Mouse (Mus musculus): ENCODE results near the gene Asb10.
A peak's percentile ranks its signal among the peaks of the same experiment; 100 is the strongest.
"Not testable (repeated sequence)": the region's sequence is repeated elsewhere in the genome, so short reads cannot be mapped to it uniquely, and the experiment has no call there.

Asb10 gene

GRCm38 (mm10) chr5:24540387-24541143 is at the start of gene Asb10:
Gene Asb10, minus strand, starts transcription at chr5:24540978.
- DNase-seq (ENCODE audit: low spot score in 2 of 2), result no peak

- no peak for DNase-seq (ENCODE audit: low spot score in 2 of 2)
These were observed 49.0 kb upstream of the Asb10 start for GRCm38 (mm10) chr5:24589511-24590500.

GRCm38 (mm10) chr5:24587200-24587577 is 46.4 kb upstream of the Asb10 start:
- DNase-seq (ENCODE audit: low spot score in 2 of 2), result no peak

GRCm38 (mm10) chr5:24586547-24587199 is 45.9 kb upstream of the Asb10 start, which contains the start of gene Chpf2:
Gene Chpf2, plus strand, starts transcription at chr5:24586741.
- DNase-seq (ENCODE audit: low spot score in 2 of 2), result peak; percentile 79 to 84

GRCm38 (mm10) chr5:24586106-24586505 is 45.3 kb upstream of the Asb10 start:
- no peak for DNase-seq (ENCODE audit: low spot score in 2 of 2)

GRCm38 (mm10) chr5:24578109-24578963 is 37.6 kb upstream of the Asb10 start:
- DNase-seq (ENCODE audit: low spot score in 2 of 2), result no peak

GRCm38 (mm10) chr5:24577183-24577929 is 36.6 kb upstream of the Asb10 start, which contains the start of gene Abcf2:
Gene Abcf2, minus strand, starts transcription at chr5:24577467.
- DNase-seq (ENCODE audit: low spot score in 2 of 2), result peak; percentile 98 to 99

GRCm38 (mm10) chr5:24576801-24577182 is 36.0 kb upstream of the Asb10 start:
- DNase-seq (ENCODE audit: low spot score in 2 of 2), result no peak

GRCm38 (mm10) chr5:24575948-24576347 is 35.2 kb upstream of the Asb10 start:
- no peak for DNase-seq (ENCODE audit: low spot score in 2 of 2)

GRCm38 (mm10) chr5:24556709-24557108 is 15.9 kb upstream of the Asb10 start, which contains the start of gene 4931409K22Rik:
Gene 4931409K22Rik, minus strand, starts transcription at chr5:24556809.
- DNase-seq (ENCODE audit: low spot score in 2 of 2), result no peak

- not testable (repeated sequence) for DNase-seq (ENCODE audit: low spot score in 2 of 2)
These were observed 14.6 kb upstream of the Asb10 start for GRCm38 (mm10) chr5:24555335-24555734.

GRCm38 (mm10) chr5:24553621-24554244 is 13.0 kb upstream of the Asb10 start:
- DNase-seq (ENCODE audit: low spot score in 2 of 2), result no peak

GRCm38 (mm10) chr5:24551317-24551688 is 10.5 kb upstream of the Asb10 start:
- no peak for DNase-seq (ENCODE audit: low spot score in 2 of 2)

GRCm38 (mm10) chr5:24550598-24551316 is 10.0 kb upstream of the Asb10 start:
- peak; percentile 34 to 49 for DNase-seq (ENCODE audit: low spot score in 2 of 2)

GRCm38 (mm10) chr5:24542643-24543042 is 1.9 kb upstream of the Asb10 start:
- no peak for DNase-seq (ENCODE audit: low spot score in 2 of 2)

GRCm38 (mm10) chr5:24541144-24541569 is 379 bp upstream of the Asb10 start:
- DNase-seq (ENCODE audit: low spot score in 2 of 2), result no peak

GRCm38 (mm10) chr5:24539571-24540296 is 1.0 kb downstream of the Asb10 start:
- DNase-seq (ENCODE audit: low spot score in 2 of 2), result no peak

- DNase-seq (ENCODE audit: low spot score in 2 of 2), result no peak
These were observed 3.2 kb downstream of the Asb10 start for GRCm38 (mm10) chr5:24537618-24538017.

All from thymus, postnatal 10 days (tissue).